Mouse (Mus musculus) midbrain, postnatal 0 days (tissue): ENCODE measurements around the gene Fam172a. TPM values are rescaled to one million over a fixed set of nuclear protein-coding genes. Genes with fewer than 3 reads are reported as not detected.
A peak's percentile ranks its signal among the peaks of the same experiment; 100 is the strongest.

Source experiments
- ATAC-seq: fragments of 200-750 bp; cut with Nextera tagmentation; 2 replicates; pipeline ENCODE4 v1.8.0; 2017; ENCODE audit warnings: moderate number of reproducible peaks, mild to moderate bottlenecking, moderate TSS enrichment, moderate library complexity; ENCODE audit not compliant: low FRiP score
- DNase-seq: peaks from one replicate; pipeline ENCODE4 v3.0.0-alpha.2; 2015; ENCODE audit warnings: low spot score
- H3K27ac ChIP-seq: fragments of 300-500 bp; sonication (generic); 2 replicates; pipeline ENCODE4 v1.5.1; 2014; ENCODE audit warnings: low read depth, mild to moderate bottlenecking, low read length, mixed read lengths
- H3K27me3 ChIP-seq: fragments of 300-500 bp; sonication (generic); 2 replicates; pipeline ENCODE4 v1.6.1; 2014; ENCODE audit warnings: low read length, control low read depth, mixed read lengths; ENCODE audit not compliant: insufficient read depth
- H3K36me3 ChIP-seq: fragments of 300-500 bp; sonication (generic); 2 replicates; pipeline ENCODE4 v1.6.1; 2014; ENCODE audit warnings: low read length, control low read depth, mixed read lengths; ENCODE audit not compliant: insufficient read depth
- H3K4me1 ChIP-seq: fragments of 300-500 bp; sonication (generic); 2 replicates; pipeline ENCODE4 v1.6.1; 2014; ENCODE audit warnings: mild to moderate bottlenecking, control low read depth, antibody characterized with exemption, low read length, mixed read lengths; ENCODE audit not compliant: insufficient read depth
- H3K4me2 ChIP-seq: fragments of 300-500 bp; sonication (generic); 2 replicates; pipeline ENCODE4 v1.6.1; 2014; ENCODE audit warnings: low read depth, mild to moderate bottlenecking, low read length, mixed read lengths; ENCODE audit not compliant: poor library complexity, severe bottlenecking
- H3K4me3 ChIP-seq: fragments of 300-500 bp; sonication (generic); 2 replicates; pipeline ENCODE4 v1.5.1; 2014; ENCODE audit warnings: low read depth, mild to moderate bottlenecking, low read length, moderate library complexity
- H3K9ac ChIP-seq: fragments of 300-500 bp; sonication (generic); replicated peaks from 2 replicates; pipeline ENCODE4 v1.6.1; 2014; ENCODE audit warnings: mild to moderate bottlenecking, low read length, moderate library complexity, mixed read lengths; ENCODE audit not compliant: poor library complexity, severe bottlenecking
- H3K9me3 ChIP-seq: fragments of 300-500 bp; sonication (generic); 2 replicates; pipeline ENCODE4 v1.6.1; 2016; ENCODE audit warnings: low read length, control low read depth
- CTCF ChIP-seq: IDR thresholded peaks from 2 replicates; pipeline ENCODE4 v1.5.1; 2016; ENCODE audit warnings: antibody characterized with exemption, mild to moderate bottlenecking
- WGBS: fragments of 180-500 bp; shearing (Covaris S2); extraction: QIAGEN DNeasy Blood & Tissue Kit; methylation state at CpG from one replicate; pipeline ENCODE4 v1.1.7; 2014; 5-methylcytosine and 5-hydroxymethylcytosine counted together
- polyA plus RNA-seq: library from polyadenylated mRNA; unstranded; fragments of >200 nt; fragmentation: Nextera tagmentation; extraction: Ambion mirVana; gene quantifications from 2 replicates; pipeline ENCODE4 v1.2.1, GENCODE M21; 2015
- total RNA-seq: library from RNA; depleted of rRNA; stranded (reverse); fragments of >200 nt; gene quantifications from 2 replicates; pipeline ENCODE4 v1.2.3, GENCODE M21; 2014

Fam172a gene
- total and polyA plus RNA-seq, 2 experiments from 2014 or later, result 25.3 to 43.4 TPM

DNA sequence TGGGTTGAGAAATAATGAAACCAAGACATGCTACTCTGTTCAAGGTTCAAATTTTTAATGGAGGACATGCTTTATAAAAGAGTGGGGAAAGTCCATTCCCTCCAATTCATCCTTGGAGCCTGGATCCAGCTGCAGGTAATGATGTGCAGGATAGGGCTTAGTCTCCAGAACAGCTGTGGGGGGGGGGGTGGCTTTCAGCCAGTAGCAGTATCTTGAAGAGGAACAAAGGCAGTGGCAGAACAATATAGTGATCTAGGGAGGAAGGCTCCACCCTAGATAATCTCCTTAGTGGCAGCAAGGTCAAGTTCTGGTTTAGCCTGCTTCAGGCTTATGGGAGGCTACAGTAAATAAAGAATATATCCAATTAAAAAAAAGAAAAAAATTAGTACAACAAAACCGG, 108.6 kb downstream of the Fam172a start:
- Histone ChIP-seq H3K4me1 (no peaks in the 10 kb centered on the region), H3K9me3 (no peaks in the 10 kb centered on the region), H3K9ac (no peak overlapping the region), H3K27me3 (no peaks in the 10 kb centered on the region), H3K4me3 (no peak overlapping the region), H3K4me2 (no peak overlapping the region), H3K36me3 (no peaks in the 10 kb centered on the region), H3K27ac (no peak overlapping the region)
- 90% methylated on average over 1 of the region's 1 CpGs for WGBS
- ATAC-seq (no peak), DNase-seq (no peak)
- TF ChIP-seq CTCF, result no peak

DNA sequence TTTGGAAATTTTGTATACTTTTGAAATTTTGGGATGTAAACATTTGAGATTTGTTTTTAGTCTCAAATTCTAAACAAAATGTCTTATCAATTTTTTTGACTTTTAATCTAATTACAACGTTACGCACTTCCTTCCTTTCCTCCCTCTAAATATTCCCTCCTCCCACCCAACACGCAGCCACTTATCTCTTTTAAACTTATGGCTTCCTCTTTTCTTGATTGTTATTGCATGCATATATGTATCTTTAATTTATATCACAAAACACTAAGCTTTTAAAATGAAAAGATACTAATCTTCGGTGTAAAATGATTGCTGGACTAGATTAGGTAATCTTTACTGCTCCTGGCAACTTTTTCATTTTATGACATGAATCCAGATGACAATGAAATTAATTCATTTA, 124.3 kb downstream of the Fam172a start:
- H3K9ac ChIP-seq, result no peak overlapping the region
- H3K4me3 ChIP-seq, result no peak overlapping the region
- H3K27ac ChIP-seq, result no peak overlapping the region
- no peaks in the 10 kb centered on the region for H3K36me3 ChIP-seq
- 93% methylated on average over 4 of the region's 4 CpGs for WGBS
- H3K9me3 ChIP-seq, result no peaks in the 10 kb centered on the region
- no peaks in the 10 kb centered on the region for H3K4me1 ChIP-seq
- ATAC-seq (no peak), DNase-seq (no peak)
- no peak overlapping the region for H3K4me2 ChIP-seq
- H3K27me3 ChIP-seq, result no peaks in the 10 kb centered on the region
- no peak for TF ChIP-seq CTCF

- no peak for ATAC-seq
- Histone ChIP-seq H3K4me3 (no peak overlapping the region), H3K9me3 (no peaks in the 10 kb centered on the region), H3K9ac (no peak overlapping the region), H3K27ac (no peak overlapping the region), H3K4me1 (no peaks in the 10 kb centered on the region), H3K27me3 (no peaks in the 10 kb centered on the region), H3K4me2 (no peak overlapping the region), H3K36me3 (no peaks in the 10 kb centered on the region)
- no peak for TF ChIP-seq CTCF
- 95% methylated on average over 2 of the region's 2 CpGs for WGBS
- DNase-seq, result no peak
Measured at GRCm38 (mm10) chr13:77843017-77843654, 141.3 kb downstream of the Fam172a start.

DNA sequence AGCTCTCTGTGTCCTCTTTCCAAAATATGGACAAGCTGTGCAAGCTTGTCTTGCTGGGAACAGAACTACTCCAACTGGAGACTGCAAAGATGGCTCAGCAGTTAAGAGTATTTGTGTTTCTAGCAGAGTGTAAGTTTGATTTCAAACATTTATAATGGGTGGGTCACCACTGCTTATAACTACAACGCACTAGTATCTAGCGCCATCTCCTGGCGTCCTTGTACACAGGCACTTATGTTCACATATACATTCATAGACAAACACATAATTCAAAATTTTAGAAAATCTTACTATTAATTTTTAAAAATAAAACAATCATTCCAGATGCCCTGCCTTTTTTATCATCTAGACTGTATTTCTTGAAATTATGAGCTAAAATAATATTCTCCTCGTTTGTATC, 147.0 kb downstream of the Fam172a start:
- H3K9me3 ChIP-seq, result no peaks in the 10 kb centered on the region
- 80% methylated on average over 4 of the region's 4 CpGs for WGBS
- DNase-seq (no peak), ATAC-seq (no peak)
- H3K36me3 ChIP-seq, result no peaks in the 10 kb centered on the region
- H3K4me2 ChIP-seq, result no peak overlapping the region
- H3K27me3 ChIP-seq, result no peaks in the 10 kb centered on the region
- H3K27ac ChIP-seq, result no peak overlapping the region
- no peak overlapping the region for H3K9ac ChIP-seq
- TF ChIP-seq CTCF, result peak; percentile 29
- no peaks in the 10 kb centered on the region for H3K4me1 ChIP-seq
- no peak overlapping the region for H3K4me3 ChIP-seq

DNA sequence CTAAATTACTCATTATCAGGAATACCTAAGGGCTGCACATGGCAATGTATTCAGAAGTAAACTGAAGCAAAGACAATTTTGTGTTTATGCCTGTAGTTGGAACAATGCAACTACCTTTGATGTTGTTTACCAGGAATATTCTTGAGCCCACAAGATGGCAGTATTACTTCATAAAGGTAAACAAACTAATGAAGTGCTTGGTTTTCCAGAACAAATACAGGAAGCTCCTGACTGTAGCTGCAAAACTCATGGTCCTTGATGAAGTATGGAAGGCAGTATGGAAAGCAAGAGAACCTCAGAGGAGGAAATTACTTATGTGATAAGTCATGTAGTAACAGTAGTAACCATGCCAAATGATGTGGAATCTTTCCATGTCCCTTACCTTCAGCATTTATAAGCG, 163.0 kb downstream of the Fam172a start:
- TF ChIP-seq CTCF, result peak; percentile 69
- Histone ChIP-seq H3K36me3 (no peaks in the 10 kb centered on the region), H3K27me3 (no peaks in the 10 kb centered on the region), H3K27ac (no peak overlapping the region), H3K9ac (no peak overlapping the region), H3K4me3 (no peak overlapping the region), H3K4me2 (no peak overlapping the region), H3K9me3 (no peaks in the 10 kb centered on the region), H3K4me1 (no peaks in the 10 kb centered on the region)
- 87% methylated on average over 1 of the region's 1 CpGs for WGBS
- ATAC-seq, result no peak
- peak; percentile 71 for DNase-seq

DNA sequence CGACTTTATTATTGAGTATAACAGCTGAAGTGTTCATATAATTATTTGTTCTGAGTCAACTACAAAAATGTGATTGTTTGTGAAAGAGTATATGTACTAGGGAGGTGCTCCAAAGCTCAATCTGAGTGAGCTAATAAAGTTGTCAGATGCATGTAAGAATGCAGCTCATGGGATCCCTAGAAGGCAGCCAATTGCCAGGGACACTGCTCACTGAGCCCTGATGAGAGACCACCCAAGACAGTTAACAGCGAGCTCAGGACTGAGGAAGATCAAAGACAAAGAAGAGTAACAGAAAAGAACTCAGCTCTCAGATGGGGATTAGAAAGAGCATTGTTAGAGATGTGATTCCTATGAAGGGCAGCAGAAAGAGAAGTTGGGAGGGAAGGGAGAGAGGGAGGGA, 166.5 kb downstream of the Fam172a start:
- no peak overlapping the region for H3K4me2 ChIP-seq
- H3K9me3 ChIP-seq, result no peaks in the 10 kb centered on the region
- H3K36me3 ChIP-seq, result no peaks in the 10 kb centered on the region
- WGBS, result 27% methylated on average over 2 of the region's 2 CpGs
- no peak for ATAC-seq
- no peaks in the 10 kb centered on the region for H3K4me1 ChIP-seq
- TF ChIP-seq CTCF, result no peak
- no peak for DNase-seq
- H3K27me3 ChIP-seq, result no peaks in the 10 kb centered on the region
- no peak overlapping the region for H3K9ac ChIP-seq
- H3K27ac ChIP-seq, result no peak overlapping the region
- no peak overlapping the region for H3K4me3 ChIP-seq
